Mouse (Mus musculus): Measurements from ENCODE around the gene Rora.

The Rora gene

GRCm38 (mm10) chr9:69289056-69290017 lies 635.8 kb downstream of the Rora start:
- TF ChIP-seq CTCF (conservative IDR thresholded peaks at IDR 0.05; ENCODE audit: low read length) (no peak), NANOG (IDR thresholded peaks at IDR 0.05; ENCODE audit: borderline replicate concordance, low read length) (no peak), POU5F1 (IDR thresholded peaks at IDR 0.05; ENCODE audit: borderline replicate concordance, low read length) (no peak)

GRCm38 (mm10) chr9:69290018-69290880 lies 636.7 kb downstream of the Rora start:
- Histone ChIP-seq H3K36me3 (ENCODE audit: insufficient read depth, low read length) (no peaks in the 10 kb centered on the region), H3K9me3 (ENCODE audit: low read length) (no peaks in the 10 kb centered on the region), H3K4me1 (replicated peaks; ENCODE audit: low read depth, low read length) (peaks cover 18% of the 10 kb centered on the region), H3K4me3 (replicated peaks; ENCODE audit: low read length) (peak overlapping the region; percentile 84), H3K27me3 (ENCODE audit: insufficient read depth, low read length) (peaks cover 44% of the 10 kb centered on the region)
- TF ChIP-seq POU5F1 (IDR thresholded peaks at IDR 0.05; ENCODE audit: borderline replicate concordance, low read length) (no peak), CTCF (conservative IDR thresholded peaks at IDR 0.05; ENCODE audit: low read length) (no peak), NANOG (IDR thresholded peaks at IDR 0.05; ENCODE audit: borderline replicate concordance, low read length) (no peak)

More at GRCm38 (mm10) chr9:69289056-69290017, 635.8 kb downstream of the Rora start:
- H3K4me1 ChIP-seq (replicated peaks; ENCODE audit: low read depth, low read length) = peaks cover 18% of the 10 kb centered on the region
- H3K27me3 ChIP-seq (ENCODE audit: insufficient read depth, low read length) = peaks cover 44% of the 10 kb centered on the region
- no peaks in the 10 kb centered on the region for H3K9me3 ChIP-seq (ENCODE audit: low read length)
- no peaks in the 10 kb centered on the region for H3K36me3 ChIP-seq (ENCODE audit: insufficient read depth, low read length)
- peak overlapping the region; percentile 84 for H3K4me3 ChIP-seq (replicated peaks; ENCODE audit: low read length)

GRCm38 (mm10) chr9:69290881-69291450 lies 637.4 kb downstream of the Rora start:
- H3K4me1 ChIP-seq (replicated peaks; ENCODE audit: low read depth, low read length) = peaks cover 18% of the 10 kb centered on the region
- TF ChIP-seq NANOG (IDR thresholded peaks at IDR 0.05; ENCODE audit: borderline replicate concordance, low read length) (no peak), CTCF (conservative IDR thresholded peaks at IDR 0.05; ENCODE audit: low read length) (no peak), POU5F1 (IDR thresholded peaks at IDR 0.05; ENCODE audit: borderline replicate concordance, low read length) (no peak)
- no peaks in the 10 kb centered on the region for H3K36me3 ChIP-seq (ENCODE audit: insufficient read depth, low read length)
- H3K9me3 ChIP-seq (ENCODE audit: low read length) = no peaks in the 10 kb centered on the region
- H3K27me3 ChIP-seq (ENCODE audit: insufficient read depth, low read length) = peaks cover 44% of the 10 kb centered on the region
- peak overlapping the region; percentile 84 for H3K4me3 ChIP-seq (replicated peaks; ENCODE audit: low read length)

DNA sequence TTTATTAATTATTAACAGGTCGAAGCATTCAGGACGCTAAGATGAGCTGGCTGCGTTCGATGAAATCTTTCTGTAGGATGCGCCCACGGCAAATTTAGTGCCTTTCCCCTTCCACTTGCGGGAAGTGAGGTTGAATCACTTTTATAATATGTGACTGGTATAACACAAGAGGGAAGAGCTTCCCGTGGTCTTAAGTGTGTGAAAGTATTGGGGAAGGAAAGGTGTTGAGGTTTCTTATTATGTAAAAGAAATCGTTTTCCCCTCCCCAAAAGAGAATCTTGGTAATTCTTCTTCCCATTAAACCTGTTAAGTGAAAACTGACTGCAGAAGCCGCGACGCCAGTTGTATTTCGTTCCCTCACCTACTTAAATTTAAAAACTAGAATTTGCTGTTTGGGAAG lies 637.9 kb downstream of the Rora start:
- no peak for TF ChIP-seq NANOG (IDR thresholded peaks at IDR 0.05; ENCODE audit: borderline replicate concordance, low read length)
- no peak for TF ChIP-seq POU5F1 (IDR thresholded peaks at IDR 0.05; ENCODE audit: borderline replicate concordance, low read length)
- no peak for TF ChIP-seq CTCF (conservative IDR thresholded peaks at IDR 0.05; ENCODE audit: low read length)
- Histone ChIP-seq H3K4me1 (replicated peaks; ENCODE audit: low read depth, low read length) (peaks cover 18% of the 10 kb centered on the region), H3K4me3 (replicated peaks; ENCODE audit: low read length) (peak overlapping the region; percentile 84), H3K9me3 (ENCODE audit: low read length) (no peaks in the 10 kb centered on the region), H3K27me3 (ENCODE audit: insufficient read depth, low read length) (peaks cover 44% of the 10 kb centered on the region), H3K36me3 (ENCODE audit: insufficient read depth, low read length) (no peaks in the 10 kb centered on the region)

DNA sequence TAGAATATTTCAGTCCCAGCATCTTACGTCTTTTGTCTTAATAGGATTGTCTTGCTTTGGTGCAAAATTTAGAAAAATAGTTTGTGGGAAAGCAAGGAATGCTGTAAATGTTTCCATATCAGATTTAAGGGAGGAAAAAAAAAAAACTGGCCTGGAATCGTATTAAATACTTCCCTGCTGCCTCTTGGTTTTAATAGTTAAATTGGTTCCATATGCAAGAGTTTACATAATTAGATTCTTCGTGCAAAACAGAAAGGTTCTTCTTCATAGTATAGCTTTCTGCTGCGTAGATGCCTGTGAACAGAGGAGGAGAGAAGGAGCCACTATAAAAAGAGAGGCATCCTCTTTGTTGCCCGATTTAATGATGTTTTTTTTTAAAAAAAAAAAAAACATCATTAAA lies 638.8 kb downstream of the Rora start:
- Histone ChIP-seq H3K27me3 (ENCODE audit: insufficient read depth, low read length) (peaks cover 41% of the 10 kb centered on the region), H3K4me1 (replicated peaks; ENCODE audit: low read depth, low read length) (peaks cover 18% of the 10 kb centered on the region), H3K36me3 (ENCODE audit: insufficient read depth, low read length) (no peaks in the 10 kb centered on the region), H3K9me3 (ENCODE audit: low read length) (no peaks in the 10 kb centered on the region), H3K4me3 (replicated peaks; ENCODE audit: low read length) (no peak overlapping the region)
- no peak for TF ChIP-seq NANOG (IDR thresholded peaks at IDR 0.05; ENCODE audit: borderline replicate concordance, low read length)
- no peak for TF ChIP-seq POU5F1 (IDR thresholded peaks at IDR 0.05; ENCODE audit: borderline replicate concordance, low read length)
- TF ChIP-seq CTCF (conservative IDR thresholded peaks at IDR 0.05; ENCODE audit: low read length) = no peak

DNA sequence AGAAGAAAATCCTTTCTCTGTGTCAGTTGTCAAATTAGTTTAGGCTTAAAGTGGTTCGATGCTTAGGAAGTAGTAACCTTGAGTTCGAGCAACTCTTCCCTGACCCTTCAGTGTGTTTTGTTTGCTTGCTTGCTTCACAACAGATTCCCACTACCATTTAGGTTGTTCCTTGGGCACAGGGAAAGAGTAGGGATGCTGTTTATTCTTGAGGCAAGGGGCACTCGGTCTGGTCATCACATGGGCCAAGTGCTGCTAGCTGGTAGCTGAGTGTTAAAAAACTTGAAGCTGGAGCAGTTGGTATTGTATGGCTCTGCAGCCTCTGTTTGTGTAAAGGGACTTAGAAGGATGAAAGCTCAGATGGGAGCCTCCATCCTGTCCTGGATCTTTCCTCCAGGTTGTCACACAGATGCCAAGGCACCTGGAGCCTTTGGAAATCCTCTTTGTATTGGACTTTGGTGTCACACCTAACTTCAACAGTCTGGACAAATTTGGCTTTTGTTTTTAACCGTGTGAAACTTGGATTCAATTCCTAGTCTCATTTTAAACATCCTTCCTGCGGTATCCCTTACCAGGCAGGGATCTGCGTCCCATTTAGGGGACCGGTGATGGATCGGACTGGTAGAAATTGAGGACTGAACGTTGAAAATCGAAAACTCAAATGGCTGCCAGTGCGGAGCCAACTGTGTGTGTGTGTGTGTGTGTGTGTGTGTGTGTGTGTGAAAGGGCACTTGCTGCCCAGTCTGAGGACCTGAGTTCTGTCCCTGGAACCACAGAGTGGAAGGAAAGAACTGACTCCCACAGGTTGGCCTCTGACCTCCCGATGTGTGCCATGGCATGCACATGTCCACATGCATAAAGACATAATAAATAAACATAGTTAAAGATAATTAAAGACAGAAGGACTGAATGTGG lies 639.4 kb downstream of the Rora start:
- TF ChIP-seq POU5F1 (IDR thresholded peaks at IDR 0.05; ENCODE audit: borderline replicate concordance, low read length) (no peak), CTCF (conservative IDR thresholded peaks at IDR 0.05; ENCODE audit: low read length) (no peak), NANOG (IDR thresholded peaks at IDR 0.05; ENCODE audit: borderline replicate concordance, low read length) (no peak)
- no peaks in the 10 kb centered on the region for H3K36me3 ChIP-seq (ENCODE audit: insufficient read depth, low read length)
- H3K4me1 ChIP-seq (replicated peaks; ENCODE audit: low read depth, low read length) = peaks cover 18% of the 10 kb centered on the region
- H3K4me3 ChIP-seq (replicated peaks; ENCODE audit: low read length) = no peak overlapping the region
- H3K27me3 ChIP-seq (ENCODE audit: insufficient read depth, low read length) = peaks cover 37% of the 10 kb centered on the region
- no peaks in the 10 kb centered on the region for H3K9me3 ChIP-seq (ENCODE audit: low read length)

- Histone ChIP-seq H3K9me3 (ENCODE audit: low read length) (peaks cover 2% of the 10 kb centered on the region; the same call in 1 of the 2 replicates), H3K36me3 (ENCODE audit: insufficient read depth, low read length) (no peaks in the 10 kb centered on the region), H3K4me3 (replicated peaks; ENCODE audit: low read length) (no peak overlapping the region), H3K27me3 (ENCODE audit: insufficient read depth, low read length) (peaks cover 33% of the 10 kb centered on the region), H3K4me1 (replicated peaks; ENCODE audit: low read depth, low read length) (peaks cover 15% of the 10 kb centered on the region)
- TF ChIP-seq NANOG (IDR thresholded peaks at IDR 0.05; ENCODE audit: borderline replicate concordance, low read length) = no peak
- TF ChIP-seq POU5F1 (IDR thresholded peaks at IDR 0.05; ENCODE audit: borderline replicate concordance, low read length) = no peak
- no peak for TF ChIP-seq CTCF (conservative IDR thresholded peaks at IDR 0.05; ENCODE audit: low read length)
Observed at GRCm38 (mm10) chr9:69293688-69294074, 640.1 kb downstream of the Rora start.

All from E14TG2a.4 (cell line).